Mouse (Mus musculus) skeletal muscle tissue, adult 2 months (tissue): Measurements from ENCODE around the gene Gm21970.

Source experiments
- DNase-seq: peaks from one replicate; pipeline ENCODE4 v3.0.0-alpha.2; 2012; ENCODE audit warnings: low read depth, low spot score

The Gm21970 gene

DNA sequence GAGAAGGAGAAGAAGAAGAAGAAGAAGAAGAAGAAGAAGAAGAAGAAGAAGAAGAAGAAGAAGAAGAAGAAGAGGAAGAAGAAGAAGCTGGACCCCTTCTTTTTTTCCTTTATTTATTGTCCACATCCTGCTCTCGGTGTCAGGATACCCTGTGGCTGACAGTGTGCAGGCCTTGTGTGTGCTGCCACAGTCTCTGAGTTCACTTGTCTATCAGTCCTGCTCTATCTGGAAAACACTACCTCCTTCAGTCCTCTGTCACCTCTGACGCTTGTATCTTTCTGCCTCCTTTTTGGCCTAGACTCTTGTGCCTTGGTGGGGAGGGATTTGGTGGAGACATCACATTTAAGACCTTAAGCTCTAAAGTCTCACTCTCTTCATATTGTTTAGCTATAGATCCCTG lies 71.9 kb downstream of the Gm21970 start:
- DNase-seq: no peak

DNA sequence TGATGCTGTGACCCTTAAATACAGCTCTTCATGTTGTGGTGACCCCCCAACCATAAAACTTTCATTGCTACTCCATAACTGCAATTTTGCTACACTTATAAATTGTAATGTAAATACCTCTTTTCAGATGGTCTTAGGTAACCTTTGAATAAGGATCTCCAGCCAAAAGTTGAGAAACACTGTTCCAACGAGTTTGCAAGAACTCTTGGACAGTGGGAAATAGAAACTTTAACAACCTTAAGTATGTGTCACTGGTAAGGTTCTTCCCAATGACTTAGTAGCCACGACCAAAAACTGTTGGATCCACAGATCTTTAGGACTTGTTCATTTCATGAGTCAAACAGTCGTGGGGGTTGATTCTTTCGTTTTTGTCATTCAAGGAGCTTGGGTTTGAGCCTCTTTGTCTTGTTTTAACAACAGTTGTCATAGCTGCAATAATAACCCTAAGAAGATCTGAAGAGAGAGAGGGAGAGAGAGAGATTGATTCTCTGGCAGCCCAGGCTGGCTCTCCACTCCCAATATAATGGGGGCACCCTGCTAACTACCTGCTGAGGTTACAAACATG lies 72.4 kb downstream of the Gm21970 start:
- DNase-seq: no peak

DNA sequence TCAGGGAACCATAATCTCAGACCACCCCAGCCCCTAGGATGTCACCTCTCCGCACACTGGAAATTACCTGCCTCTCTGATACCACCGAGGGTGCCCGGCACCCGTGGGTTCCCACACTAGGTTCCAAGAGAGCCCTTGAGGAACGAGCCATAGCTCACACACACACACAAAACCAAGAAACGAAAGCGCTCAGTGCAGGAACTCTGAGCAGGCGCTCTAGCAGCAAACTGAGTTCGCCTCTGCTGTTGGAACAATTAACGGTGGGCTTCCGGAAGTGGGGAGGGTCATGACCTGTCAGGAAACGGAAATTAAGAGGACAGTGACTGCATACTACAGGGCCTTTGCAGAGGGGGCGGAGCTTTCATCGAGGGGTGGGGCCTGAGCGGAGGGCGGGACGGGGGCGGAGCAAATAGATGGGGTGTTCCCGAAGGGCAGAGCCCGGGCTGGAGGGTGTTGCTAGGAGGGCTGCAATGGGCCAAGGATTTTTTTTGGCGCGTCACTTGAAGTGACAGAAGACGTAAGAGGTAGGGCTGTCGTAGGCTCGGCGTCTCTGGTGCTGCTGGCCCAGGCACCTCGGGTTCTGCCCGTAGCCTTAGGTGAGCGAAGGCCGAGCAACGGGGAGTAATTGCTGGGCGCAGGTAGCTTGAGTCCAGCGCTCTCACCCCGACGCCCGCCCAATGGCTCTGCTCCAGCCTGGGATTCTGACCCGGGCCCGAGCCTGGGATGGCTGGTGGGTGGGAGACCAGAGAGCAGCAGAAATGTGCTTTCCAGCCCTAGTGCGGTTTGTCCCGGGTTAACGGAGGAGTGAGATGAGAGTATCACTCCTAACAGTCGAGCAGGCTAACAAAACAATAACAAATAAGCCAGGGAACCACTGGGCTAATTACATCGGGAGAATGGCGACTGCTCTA lies 73.3 kb downstream of the Gm21970 start:
- peak; percentile 91 for DNase-seq

DNA sequence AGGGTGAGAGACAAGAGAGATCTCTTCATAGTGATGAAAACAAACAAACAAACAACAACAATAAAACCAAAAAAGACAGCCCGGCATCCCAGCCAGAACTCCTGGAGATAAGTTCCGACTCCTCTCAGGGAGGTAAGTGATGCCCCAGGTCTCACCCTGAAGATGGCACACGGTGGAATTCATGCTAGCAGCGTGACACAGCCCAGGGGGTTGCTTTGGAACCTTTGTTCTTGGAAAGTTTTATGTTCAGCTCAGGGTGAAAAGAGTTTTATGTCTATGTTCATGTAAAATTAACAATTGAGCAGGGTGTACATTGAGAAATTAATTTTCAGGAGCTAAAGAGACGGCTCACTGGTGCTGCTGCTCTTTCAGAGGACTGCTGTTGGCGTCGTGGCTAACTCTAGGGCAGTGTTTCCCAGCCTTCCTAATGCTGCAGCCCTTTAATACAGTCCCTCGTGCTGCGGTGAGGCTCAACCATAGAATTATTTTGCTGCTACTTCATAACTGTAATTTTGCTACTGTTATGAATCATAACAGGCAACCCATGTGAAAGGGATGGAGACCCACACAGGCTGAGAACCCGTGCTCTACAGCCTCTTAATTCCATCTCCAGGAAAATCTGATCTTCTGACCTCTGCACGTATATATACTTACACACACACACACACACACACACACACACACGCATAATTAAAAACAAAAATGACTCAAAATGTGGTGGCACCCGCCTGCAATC lies 74.2 kb downstream of the Gm21970 start:
- DNase-seq: no peak

DNA sequence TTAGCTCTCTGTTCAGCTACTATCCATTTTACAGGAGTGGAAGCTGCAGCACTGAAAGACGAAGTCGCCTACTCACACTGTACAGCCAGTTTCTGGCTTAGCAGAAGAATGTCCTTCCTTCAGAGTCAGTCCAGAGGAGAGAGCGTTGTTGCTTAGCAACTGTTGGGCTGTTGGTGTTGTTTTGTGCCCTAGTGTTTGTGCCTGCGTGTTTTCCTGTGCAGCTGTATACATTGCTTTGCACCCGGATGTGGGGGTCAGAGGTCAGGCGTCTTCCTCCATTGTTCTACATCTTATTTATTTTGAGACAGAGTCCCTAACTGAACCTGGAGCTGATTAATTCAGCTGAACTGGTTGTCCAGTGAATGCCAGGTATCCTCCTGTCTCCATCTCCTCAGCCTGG lies 75.0 kb downstream of the Gm21970 start:
- no peak for DNase-seq
